Mouse (Mus musculus) retina, adult 2 months (tissue): ENCODE results near the gene Atg10.

Source experiments
- DNase-seq: peaks from one replicate; pipeline ENCODE4 v3.0.0-alpha.2; 2012; ENCODE audit warnings: low read depth, low spot score

Atg10 gene

GRCm38 (mm10) chr13:91031836-91032235, 191.9 kb downstream of the Atg10 start:
- no peak for DNase-seq

GRCm38 (mm10) chr13:91023447-91023846, 200.3 kb downstream of the Atg10 start:
- DNase-seq = no peak

- DNase-seq = no peak
These were observed 211.9 kb downstream of the Atg10 start for GRCm38 (mm10) chr13:91011851-91012250.

GRCm38 (mm10) chr13:90995034-90995629, 228.6 kb downstream of the Atg10 start:
- no peak for DNase-seq

- DNase-seq = no peak
These were observed 230.2 kb downstream of the Atg10 start for GRCm38 (mm10) chr13:90993602-90994001.

- no peak for DNase-seq
These were observed 230.8 kb downstream of the Atg10 start for GRCm38 (mm10) chr13:90992948-90993347.

- DNase-seq = no peak
These were observed 235.5 kb downstream of the Atg10 start for GRCm38 (mm10) chr13:90988226-90988625.

- no peak for DNase-seq
These were observed 238.4 kb downstream of the Atg10 start for GRCm38 (mm10) chr13:90985417-90985816.

GRCm38 (mm10) chr13:90984073-90984472, 239.7 kb downstream of the Atg10 start:
- DNase-seq = no peak

- DNase-seq = no peak
These were observed 242.0 kb downstream of the Atg10 start for GRCm38 (mm10) chr13:90981798-90982197.

GRCm38 (mm10) chr13:90980878-90981674, 242.7 kb downstream of the Atg10 start:
- no peak for DNase-seq

- DNase-seq = no peak
These were observed 246.7 kb downstream of the Atg10 start for GRCm38 (mm10) chr13:90977057-90977456.

GRCm38 (mm10) chr13:90973409-90973808, 250.4 kb downstream of the Atg10 start:
- DNase-seq = no peak

GRCm38 (mm10) chr13:90970259-90971017, 253.3 kb downstream of the Atg10 start:
- DNase-seq = no peak

GRCm38 (mm10) chr13:90968940-90969339, 254.8 kb downstream of the Atg10 start:
- no peak for DNase-seq

GRCm38 (mm10) chr13:90967422-90967821, 256.3 kb downstream of the Atg10 start:
- peak; percentile 55 for DNase-seq

- DNase-seq = no peak
These were observed 257.8 kb downstream of the Atg10 start for GRCm38 (mm10) chr13:90965996-90966395.

- no peak for DNase-seq
These were observed 259.3 kb downstream of the Atg10 start for GRCm38 (mm10) chr13:90964511-90964910.

- no peak for DNase-seq
These were observed 260.7 kb downstream of the Atg10 start for GRCm38 (mm10) chr13:90962836-90963760.

GRCm38 (mm10) chr13:90960591-90960990, 263.2 kb downstream of the Atg10 start:
- DNase-seq = no peak

- peak; percentile 49 for DNase-seq
These were observed 264.9 kb downstream of the Atg10 start for GRCm38 (mm10) chr13:90958894-90959293.
